Mouse (Mus musculus): ENCODE data around the gene Btbd9. TPM values are rescaled to one million over a fixed set of nuclear protein-coding genes. Genes with fewer than 3 reads are reported as not detected.

The Btbd9 gene
- polyA plus RNA-seq, 1 experiment from 2014 or later, result 164 TPM

DNA sequence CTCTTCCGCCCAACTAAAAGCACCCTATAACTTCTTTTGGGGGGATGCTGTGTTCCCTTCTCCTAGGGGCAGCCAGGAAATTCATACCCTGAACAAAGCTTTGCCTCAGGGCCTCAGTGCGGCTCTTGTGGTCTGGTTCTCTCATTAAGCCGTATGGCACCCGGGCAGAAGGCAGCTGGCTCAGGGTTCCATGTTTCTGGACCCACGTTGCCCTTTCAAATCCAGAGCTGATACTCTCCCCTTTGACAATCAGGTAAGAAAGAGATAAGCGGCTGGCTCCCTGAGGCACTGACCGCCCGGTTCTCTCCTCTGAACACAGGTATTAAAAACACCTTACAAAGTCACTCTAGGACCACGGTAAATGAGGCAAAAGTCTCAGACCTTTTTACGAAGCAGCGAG is 29.9 kb upstream of the Btbd9 start:
- no peak overlapping the region for H3K9ac ChIP-seq (ENCODE audit: low read depth, low read length)
- no peaks in the 10 kb centered on the region for H3K9me3 ChIP-seq (replicated peaks; ENCODE audit: control insufficient read depth, low read length, poor library complexity, severe bottlenecking)
- H3K36me3 ChIP-seq (ENCODE audit: control insufficient read depth, insufficient read depth, low read length), result 0 out of 2 replicates have a peak, but pooled peaks cover 2% of the 10 kb centered on the region
- no peak overlapping the region for H3K4me3 ChIP-seq (ENCODE audit: low read depth, low read length)
- H3K27me3 ChIP-seq (ENCODE audit: control insufficient read depth, insufficient read depth, low read depth, low read length), result no peaks in the 10 kb centered on the region
- H3K4me1 ChIP-seq (ENCODE audit: control insufficient read depth, insufficient read depth, low read length), result peaks cover 2% of the 10 kb centered on the region
- 80% methylated on average over 11 of the region's 11 CpGs for WGBS
- no peak for ATAC-seq
- no peak overlapping the region for H3K4me2 ChIP-seq (ENCODE audit: low read length)
- no peak overlapping the region for H3K27ac ChIP-seq (ENCODE audit: low read length)

- Histone ChIP-seq H3K4me3 (ENCODE audit: low read depth, low read length) (no peak overlapping the region), H3K9me3 (replicated peaks; ENCODE audit: control insufficient read depth, low read length, poor library complexity, severe bottlenecking) (no peaks in the 10 kb centered on the region), H3K36me3 (ENCODE audit: control insufficient read depth, insufficient read depth, low read length) (0 out of 2 replicates have a peak, but pooled peaks cover 2% of the 10 kb centered on the region), H3K9ac (ENCODE audit: low read depth, low read length) (no peak overlapping the region), H3K27ac (ENCODE audit: low read length) (no peak overlapping the region), H3K4me2 (ENCODE audit: low read length) (no peak overlapping the region), H3K4me1 (ENCODE audit: control insufficient read depth, insufficient read depth, low read length) (no peaks in the 10 kb centered on the region), H3K27me3 (ENCODE audit: control insufficient read depth, insufficient read depth, low read depth, low read length) (no peaks in the 10 kb centered on the region)
- ATAC-seq, result no peak
- WGBS, result 84% methylated on average over 5 of the region's 5 CpGs
Observed at GRCm38 (mm10) chr17:30605001-30605400, 28.7 kb upstream of the Btbd9 start.

DNA sequence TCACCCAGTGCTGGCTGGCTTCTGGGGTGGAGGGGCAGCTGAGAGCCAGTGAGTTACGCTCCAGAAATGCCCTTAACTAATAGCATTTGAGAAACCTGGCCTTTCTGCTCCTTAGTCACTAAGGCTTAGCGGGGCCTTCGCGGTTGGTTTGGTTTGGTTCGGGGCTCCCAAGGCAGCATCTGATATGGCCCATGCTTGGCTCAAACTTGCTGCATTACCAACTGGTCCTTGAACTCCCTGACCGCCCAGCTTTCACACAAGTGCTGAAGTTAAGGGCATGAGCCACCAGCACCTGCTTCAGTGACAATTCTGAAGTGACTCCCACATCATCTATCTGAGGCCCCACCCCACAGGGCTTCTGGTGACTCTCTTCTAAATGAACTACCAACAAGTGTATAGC is 28.0 kb upstream of the Btbd9 start:
- ATAC-seq, result no peak
- 89% methylated on average over 6 of the region's 6 CpGs for WGBS

GRCm38 (mm10) chr17:30602175-30602574 is 25.9 kb upstream of the Btbd9 start:
- peaks cover 5% of the 10 kb centered on the region for H3K36me3 ChIP-seq (ENCODE audit: control insufficient read depth, insufficient read depth, low read length)
- H3K9me3 ChIP-seq (replicated peaks; ENCODE audit: control insufficient read depth, low read length, poor library complexity, severe bottlenecking), result no peaks in the 10 kb centered on the region
- H3K4me3 ChIP-seq (ENCODE audit: low read depth, low read length), result no peak overlapping the region
- no peak overlapping the region for H3K9ac ChIP-seq (ENCODE audit: low read depth, low read length)
- H3K4me1 ChIP-seq (ENCODE audit: control insufficient read depth, insufficient read depth, low read length), result no peaks in the 10 kb centered on the region
- WGBS, result 95% methylated on average over 14 of the region's 14 CpGs
- H3K4me2 ChIP-seq (ENCODE audit: low read length), result no peak overlapping the region
- no peak for ATAC-seq
- H3K27me3 ChIP-seq (ENCODE audit: control insufficient read depth, insufficient read depth, low read depth, low read length), result no peaks in the 10 kb centered on the region
- no peak overlapping the region for H3K27ac ChIP-seq (ENCODE audit: low read length)

More for the DNA sequence above, 28.0 kb upstream of the Btbd9 start:
- 0 out of 2 replicates have a peak, but pooled peaks cover 2% of the 10 kb centered on the region for H3K36me3 ChIP-seq (ENCODE audit: control insufficient read depth, insufficient read depth, low read length)
- H3K27me3 ChIP-seq (ENCODE audit: control insufficient read depth, insufficient read depth, low read depth, low read length), result no peaks in the 10 kb centered on the region
- no peak overlapping the region for H3K4me3 ChIP-seq (ENCODE audit: low read depth, low read length)
- H3K9ac ChIP-seq (ENCODE audit: low read depth, low read length), result no peak overlapping the region
- no peak overlapping the region for H3K4me2 ChIP-seq (ENCODE audit: low read length)
- H3K9me3 ChIP-seq (replicated peaks; ENCODE audit: control insufficient read depth, low read length, poor library complexity, severe bottlenecking), result no peaks in the 10 kb centered on the region
- no peak overlapping the region for H3K27ac ChIP-seq (ENCODE audit: low read length)
- H3K4me1 ChIP-seq (ENCODE audit: control insufficient read depth, insufficient read depth, low read length), result no peaks in the 10 kb centered on the region

DNA sequence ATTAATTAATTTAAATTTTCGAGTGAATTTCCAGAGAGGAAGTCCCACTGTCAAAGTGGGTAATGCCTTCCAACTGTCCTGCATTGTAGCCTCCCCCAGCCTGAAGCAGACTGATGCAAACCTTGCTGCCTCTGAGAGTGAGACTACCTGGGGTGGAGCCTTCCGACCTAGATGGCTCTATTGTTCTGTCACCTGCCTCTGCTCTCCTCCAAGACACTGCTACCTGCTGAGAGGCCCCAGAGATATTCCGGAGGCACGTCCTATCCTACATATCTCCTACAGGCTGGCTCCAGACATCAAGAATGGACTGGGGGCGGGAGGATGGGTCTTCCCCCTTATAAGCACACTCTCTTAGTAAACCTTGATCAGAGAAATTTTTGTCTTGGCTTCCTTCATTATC is 22.0 kb upstream of the Btbd9 start:
- Histone ChIP-seq H3K4me2 (ENCODE audit: low read length) (no peak overlapping the region), H3K4me1 (ENCODE audit: control insufficient read depth, insufficient read depth, low read length) (no peaks in the 10 kb centered on the region; the same call in 1 of the 2 replicates), H3K36me3 (ENCODE audit: control insufficient read depth, insufficient read depth, low read length) (peaks cover 9% of the 10 kb centered on the region), H3K9ac (ENCODE audit: low read depth, low read length) (no peak overlapping the region), H3K4me3 (ENCODE audit: low read depth, low read length) (no peak overlapping the region), H3K9me3 (replicated peaks; ENCODE audit: control insufficient read depth, low read length, poor library complexity, severe bottlenecking) (no peaks in the 10 kb centered on the region), H3K27me3 (ENCODE audit: control insufficient read depth, insufficient read depth, low read depth, low read length) (no peaks in the 10 kb centered on the region), H3K27ac (ENCODE audit: low read length) (no peak overlapping the region)
- ATAC-seq, result no peak
- 79% methylated on average over 5 of the region's 5 CpGs for WGBS

GRCm38 (mm10) chr17:30597786-30598185 is 21.5 kb upstream of the Btbd9 start:
- WGBS, result 93% methylated on average over 9 of the region's 9 CpGs
- Histone ChIP-seq H3K36me3 (ENCODE audit: control insufficient read depth, insufficient read depth, low read length) (peaks cover 11% of the 10 kb centered on the region), H3K27me3 (ENCODE audit: control insufficient read depth, insufficient read depth, low read depth, low read length) (no peaks in the 10 kb centered on the region), H3K4me3 (ENCODE audit: low read depth, low read length) (no peak overlapping the region), H3K4me1 (ENCODE audit: control insufficient read depth, insufficient read depth, low read length) (no peaks in the 10 kb centered on the region; the same call in 1 of the 2 replicates), H3K4me2 (ENCODE audit: low read length) (no peak overlapping the region), H3K9ac (ENCODE audit: low read depth, low read length) (no peak overlapping the region), H3K27ac (ENCODE audit: low read length) (no peak overlapping the region), H3K9me3 (replicated peaks; ENCODE audit: control insufficient read depth, low read length, poor library complexity, severe bottlenecking) (no peaks in the 10 kb centered on the region)
- ATAC-seq, result no peak

GRCm38 (mm10) chr17:30594846-30595245 is 18.6 kb upstream of the Btbd9 start:
- H3K27me3 ChIP-seq (ENCODE audit: control insufficient read depth, insufficient read depth, low read depth, low read length), result no peaks in the 10 kb centered on the region

DNA sequence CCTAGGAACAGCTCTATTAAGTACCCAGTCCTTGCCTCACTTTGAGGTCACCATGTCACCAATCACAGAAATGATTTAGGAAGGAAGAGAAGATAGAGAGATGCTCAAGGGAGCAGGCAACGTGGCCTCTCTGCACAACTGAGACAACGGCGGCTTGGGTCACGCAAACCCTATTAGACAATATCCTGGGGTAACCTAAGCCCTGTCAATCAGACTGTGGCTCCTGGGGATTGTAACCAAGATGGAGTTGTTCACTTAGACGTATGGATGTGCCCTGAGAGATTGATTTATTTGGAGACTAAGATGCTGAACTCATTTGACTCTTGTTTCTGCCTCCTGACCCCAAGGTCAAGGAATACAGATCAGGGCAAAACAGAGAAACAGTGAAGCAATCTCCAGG is 18.1 kb upstream of the Btbd9 start:
- Histone ChIP-seq H3K36me3 (ENCODE audit: control insufficient read depth, insufficient read depth, low read length) (peaks cover 10% of the 10 kb centered on the region), H3K4me3 (ENCODE audit: low read depth, low read length) (no peak overlapping the region), H3K9ac (ENCODE audit: low read depth, low read length) (no peak overlapping the region), H3K4me1 (ENCODE audit: control insufficient read depth, insufficient read depth, low read length) (peaks cover 4% of the 10 kb centered on the region), H3K9me3 (replicated peaks; ENCODE audit: control insufficient read depth, low read length, poor library complexity, severe bottlenecking) (no peaks in the 10 kb centered on the region), H3K27ac (ENCODE audit: low read length) (no peak overlapping the region), H3K4me2 (ENCODE audit: low read length) (no peak overlapping the region), H3K27me3 (ENCODE audit: control insufficient read depth, insufficient read depth, low read depth, low read length) (no peaks in the 10 kb centered on the region)
- no peak for ATAC-seq
- 44% methylated on average over 5 of the region's 5 CpGs for WGBS

More at GRCm38 (mm10) chr17:30594846-30595245, 18.6 kb upstream of the Btbd9 start:
- Histone ChIP-seq H3K4me2 (ENCODE audit: low read length) (no peak overlapping the region), H3K36me3 (ENCODE audit: control insufficient read depth, insufficient read depth, low read length) (peaks cover 10% of the 10 kb centered on the region), H3K9me3 (replicated peaks; ENCODE audit: control insufficient read depth, low read length, poor library complexity, severe bottlenecking) (no peaks in the 10 kb centered on the region), H3K27ac (ENCODE audit: low read length) (no peak overlapping the region), H3K4me1 (ENCODE audit: control insufficient read depth, insufficient read depth, low read length) (peaks cover 4% of the 10 kb centered on the region), H3K4me3 (ENCODE audit: low read depth, low read length) (no peak overlapping the region), H3K9ac (ENCODE audit: low read depth, low read length) (no peak overlapping the region)
- no peak for ATAC-seq
- WGBS, result 61% methylated on average over 6 of the region's 6 CpGs

DNA sequence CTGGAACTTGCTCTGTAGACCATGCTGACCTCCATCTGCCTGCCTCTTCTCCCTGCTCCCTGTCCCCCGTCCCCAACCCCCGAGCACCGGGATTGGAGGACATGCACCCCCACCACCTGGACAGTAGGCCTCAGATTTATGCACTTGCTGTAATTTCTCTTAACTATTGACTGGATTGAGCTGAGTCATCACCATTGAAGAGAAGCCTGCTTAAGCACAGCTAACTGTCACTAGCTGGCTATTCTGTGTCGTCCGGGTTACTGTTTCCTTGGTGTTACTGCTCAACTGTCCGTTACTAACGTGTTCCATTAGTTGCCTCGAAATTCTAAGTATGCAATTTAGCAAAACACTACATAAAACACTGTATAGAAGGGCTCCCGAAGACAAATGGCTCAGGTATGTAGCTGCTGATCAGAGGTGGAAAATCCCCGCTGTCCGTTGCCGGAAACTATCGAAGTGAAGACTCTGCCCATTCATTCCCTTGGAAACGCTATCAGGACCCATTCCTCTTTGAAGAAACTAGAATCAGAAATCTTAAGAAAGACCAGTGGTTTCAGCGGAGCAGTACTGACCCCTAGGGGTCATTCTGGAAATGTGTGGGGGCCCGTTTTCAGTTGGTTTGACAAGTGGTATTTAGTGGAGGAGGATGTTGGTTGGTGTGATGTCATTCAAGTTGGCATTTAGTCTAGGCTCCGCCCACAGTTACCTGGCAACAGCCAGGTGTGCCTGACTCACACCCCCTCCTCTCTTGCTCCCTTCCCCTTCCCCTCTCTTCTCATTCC is 14.3 kb upstream of the Btbd9 start:
- peak; percentile 45; the same call in 1 of the 2 replicates for ATAC-seq
- Histone ChIP-seq H3K4me2 (ENCODE audit: low read length) (no peak overlapping the region), H3K4me3 (ENCODE audit: low read depth, low read length) (no peak overlapping the region), H3K9ac (ENCODE audit: low read depth, low read length) (no peak overlapping the region), H3K4me1 (ENCODE audit: control insufficient read depth, insufficient read depth, low read length) (peaks cover 6% of the 10 kb centered on the region), H3K27me3 (ENCODE audit: control insufficient read depth, insufficient read depth, low read depth, low read length) (no peaks in the 10 kb centered on the region), H3K36me3 (ENCODE audit: control insufficient read depth, insufficient read depth, low read length) (peaks cover 4% of the 10 kb centered on the region; the same call in 1 of the 2 replicates), H3K9me3 (replicated peaks; ENCODE audit: control insufficient read depth, low read length, poor library complexity, severe bottlenecking) (no peaks in the 10 kb centered on the region), H3K27ac (ENCODE audit: low read length) (no peak overlapping the region)
- 32% methylated on average over 17 of the region's 17 CpGs for WGBS
